Mouse (Mus musculus) megakaryocyte, embryonic 14.5 days (primary cell): ENCODE measurements at regions not wholly inside any gene's neighbourhood (a gene's known extent, or its start where the extent isn't known, plus 50 kb on each side); places are given as distances from the start of the nearest gene placed in this dataset.

Source experiments
- FLI1 ChIP-seq: IDR thresholded peaks from 2 replicates; pipeline ENCODE4 v1.6.1; 2012; ENCODE audit warnings: low read length, inconsistent platforms, mixed read lengths
- GATA1 ChIP-seq: IDR thresholded peaks from 3 replicates; pipeline ENCODE4 v1.6.1; 2012; ENCODE audit warnings: mixed read lengths, low read length, inconsistent platforms, borderline replicate concordance

DNA sequence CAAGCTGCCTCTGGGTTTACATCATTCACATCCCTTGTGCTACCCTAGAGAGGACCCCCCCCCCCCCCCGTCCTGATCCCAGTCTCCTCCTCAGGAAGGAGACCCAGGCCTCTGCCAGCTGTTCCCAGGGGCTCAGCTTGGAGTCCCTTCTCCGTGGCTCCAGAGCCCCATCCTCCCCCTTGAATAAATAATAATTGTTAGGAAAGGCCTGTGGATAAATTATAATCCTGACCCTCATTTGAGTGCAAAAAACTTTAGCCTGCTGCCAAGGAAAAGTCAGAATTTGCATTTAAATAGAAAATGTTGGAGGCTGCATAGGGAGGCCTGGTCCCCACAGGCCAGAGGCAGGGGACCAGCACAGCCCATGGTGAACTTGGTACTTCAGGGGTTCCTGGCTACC lies 136.0 kb upstream of the Gm26897 start:
- no peak for TF ChIP-seq GATA1
- TF ChIP-seq FLI1, result no peak
